Mouse (Mus musculus) forebrain, embryonic 12.5 days (tissue): ENCODE results near the gene Gm20696. TPM values are rescaled to one million over a fixed set of nuclear protein-coding genes. Genes with fewer than 3 reads are reported as not detected.

Source experiments
- ATAC-seq: fragments of 200-750 bp; cut with Nextera tagmentation; 2 replicates; pipeline ENCODE4 v1.8.0; 2017; ENCODE audit warnings: moderate TSS enrichment; ENCODE audit not compliant: low FRiP score
- H3K27ac ChIP-seq: fragments of 300-500 bp; sonication (generic); 2 replicates; pipeline ENCODE4 v1.5.1; 2016; ENCODE audit warnings: mild to moderate bottlenecking
- H3K27me3 ChIP-seq: fragments of 300-500 bp; sonication (generic); 2 replicates; pipeline ENCODE4 v1.6.1; 2016; ENCODE audit warnings: mild to moderate bottlenecking
- H3K36me3 ChIP-seq: fragments of 300-500 bp; sonication (generic); replicated peaks from 2 replicates; pipeline ENCODE4 v1.6.1; 2016; ENCODE audit warnings: mild to moderate bottlenecking
- H3K4me1 ChIP-seq: fragments of 300-500 bp; sonication (generic); 2 replicates; pipeline ENCODE4 v1.6.1; 2016
- H3K4me2 ChIP-seq: fragments of 300-500 bp; sonication (generic); 2 replicates; pipeline ENCODE4 v1.6.1; 2016; ENCODE audit warnings: mild to moderate bottlenecking, moderate library complexity
- H3K4me3 ChIP-seq: fragments of 300-500 bp; sonication (generic); replicated peaks from 2 replicates; pipeline ENCODE4 v1.5.1; 2016; ENCODE audit warnings: mild to moderate bottlenecking
- H3K9ac ChIP-seq: fragments of 300-500 bp; sonication (generic); 2 replicates; pipeline ENCODE4 v1.6.1; 2016; ENCODE audit warnings: mild to moderate bottlenecking
- H3K9me3 ChIP-seq: fragments of 300-500 bp; sonication (generic); 2 replicates; pipeline ENCODE4 v1.6.1; 2016
- WGBS: fragments of 180-500 bp; shearing (Covaris S2); methylation state at CpG from one replicate; pipeline ENCODE4 v1.1.7; 2016; 5-methylcytosine and 5-hydroxymethylcytosine counted together
- polyA plus RNA-seq: library from polyadenylated mRNA; unstranded; fragments of >200 nt; fragmentation: Nextera tagmentation; extraction: Ambion mirVana; gene quantifications from 2 replicates; pipeline ENCODE4 v1.2.1, GENCODE M21; 2016

Gene Gm20696
- polyA plus RNA-seq, 1 experiment from 2014 or later: 6.0 TPM

- H3K27ac ChIP-seq: no peak overlapping the region
- ATAC-seq: no peak
- WGBS: 88% methylated on average over 8 of the region's 8 CpGs
- no peak overlapping the region for H3K4me3 ChIP-seq
- H3K9ac ChIP-seq: no peak overlapping the region
- no peaks in the 10 kb centered on the region for H3K9me3 ChIP-seq
- no peak overlapping the region for H3K4me2 ChIP-seq
- no peaks in the 10 kb centered on the region for H3K36me3 ChIP-seq
- H3K4me1 ChIP-seq: no peaks in the 10 kb centered on the region
- H3K27me3 ChIP-seq: no peaks in the 10 kb centered on the region
These were observed 418.2 kb downstream of the Gm20696 start for GRCm38 (mm10) chr6:99248396-99248795.

- no peaks in the 10 kb centered on the region for H3K36me3 ChIP-seq
- H3K4me3 ChIP-seq: no peak overlapping the region
- 94% methylated on average over 10 of the region's 10 CpGs for WGBS
- no peaks in the 10 kb centered on the region for H3K9me3 ChIP-seq
- H3K4me1 ChIP-seq: no peaks in the 10 kb centered on the region
- H3K9ac ChIP-seq: no peak overlapping the region
- H3K27me3 ChIP-seq: no peaks in the 10 kb centered on the region
- ATAC-seq: no peak
- no peak overlapping the region for H3K4me2 ChIP-seq
- H3K27ac ChIP-seq: no peak overlapping the region
These were observed 424.8 kb downstream of the Gm20696 start for GRCm38 (mm10) chr6:99241625-99242395.

GRCm38 (mm10) chr6:99240764-99241163, 425.8 kb downstream of the Gm20696 start:
- Histone ChIP-seq H3K36me3 (no peaks in the 10 kb centered on the region), H3K9ac (no peak overlapping the region), H3K27ac (no peak overlapping the region), H3K4me2 (no peak overlapping the region), H3K9me3 (no peaks in the 10 kb centered on the region), H3K27me3 (no peaks in the 10 kb centered on the region), H3K4me3 (no peak overlapping the region), H3K4me1 (no peaks in the 10 kb centered on the region)
- ATAC-seq: no peak

- no peaks in the 10 kb centered on the region for H3K9me3 ChIP-seq
- WGBS: 83% methylated on average over 8 of the region's 8 CpGs
- ATAC-seq: no peak
- no peak overlapping the region for H3K27ac ChIP-seq
- H3K36me3 ChIP-seq: no peaks in the 10 kb centered on the region
- no peak overlapping the region for H3K9ac ChIP-seq
- no peak overlapping the region for H3K4me2 ChIP-seq
- no peaks in the 10 kb centered on the region for H3K27me3 ChIP-seq
- H3K4me3 ChIP-seq: no peak overlapping the region
- peaks cover 8% of the 10 kb centered on the region for H3K4me1 ChIP-seq
These were observed 431.0 kb downstream of the Gm20696 start for GRCm38 (mm10) chr6:99235588-99235987.

DNA sequence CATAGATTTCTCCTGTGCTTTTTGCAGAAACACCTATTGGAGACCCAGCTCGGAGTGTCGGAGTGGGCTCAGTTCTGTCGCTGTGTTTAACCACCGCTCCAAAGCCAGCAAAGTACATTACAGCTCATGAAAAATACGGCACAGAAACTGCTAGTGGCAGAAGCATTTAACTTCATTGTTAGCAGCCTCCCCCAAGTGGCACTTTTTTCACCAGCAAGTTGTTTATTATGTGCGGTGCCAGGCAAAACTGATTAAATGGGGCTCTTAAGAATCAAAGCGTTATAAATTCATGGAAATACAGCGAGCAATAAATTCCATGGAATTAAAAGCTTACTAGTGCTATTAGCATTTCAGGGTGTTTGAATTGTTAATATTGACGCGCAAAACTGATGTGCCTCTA, 433.2 kb downstream of the Gm20696 start:
- WGBS: 77% methylated on average over 10 of the region's 10 CpGs
- no peaks in the 10 kb centered on the region for H3K9me3 ChIP-seq

DNA sequence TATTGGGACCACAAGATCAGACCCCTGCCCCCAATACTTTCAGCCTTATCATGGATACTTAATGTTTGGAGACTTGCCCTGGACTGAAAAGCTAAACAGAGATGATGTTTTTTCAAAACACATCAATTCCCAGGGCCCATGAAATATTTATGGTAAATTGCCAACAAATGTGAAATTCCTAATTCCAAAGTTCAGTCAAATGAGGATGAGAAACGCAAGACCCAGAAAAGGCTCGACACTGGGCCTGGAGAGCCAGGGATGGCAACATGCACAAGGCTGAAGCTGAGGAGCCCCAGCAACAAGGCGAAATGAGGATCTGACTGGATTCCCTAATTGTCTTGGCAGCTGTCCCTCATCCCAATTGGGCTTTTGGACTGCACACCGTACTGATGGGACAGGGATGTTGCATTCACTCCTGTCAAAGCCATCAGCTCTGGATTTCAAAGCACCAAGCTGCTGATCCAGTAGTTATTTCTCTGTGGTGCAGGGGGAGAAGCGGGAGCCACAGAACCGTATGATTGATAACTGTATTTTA, 438.2 kb downstream of the Gm20696 start:
- 88% methylated on average over 6 of the region's 6 CpGs for WGBS
- Histone ChIP-seq H3K9ac (no peak overlapping the region), H3K36me3 (no peaks in the 10 kb centered on the region), H3K27me3 (no peaks in the 10 kb centered on the region), H3K4me3 (no peak overlapping the region), H3K27ac (no peak overlapping the region), H3K9me3 (no peaks in the 10 kb centered on the region), H3K4me1 (peaks cover 3% of the 10 kb centered on the region), H3K4me2 (no peak overlapping the region)
- no peak for ATAC-seq

More for the DNA sequence above, 433.2 kb downstream of the Gm20696 start:
- no peak overlapping the region for H3K9ac ChIP-seq
- H3K27me3 ChIP-seq: no peaks in the 10 kb centered on the region
- no peak for ATAC-seq
- peaks cover 8% of the 10 kb centered on the region for H3K4me1 ChIP-seq
- H3K4me2 ChIP-seq: no peak overlapping the region
- H3K36me3 ChIP-seq: no peaks in the 10 kb centered on the region
- no peak overlapping the region for H3K4me3 ChIP-seq
- no peak overlapping the region for H3K27ac ChIP-seq

- Histone ChIP-seq H3K36me3 (no peaks in the 10 kb centered on the region), H3K27ac (no peak overlapping the region), H3K9me3 (no peaks in the 10 kb centered on the region), H3K4me3 (no peak overlapping the region), H3K9ac (no peak overlapping the region), H3K27me3 (no peaks in the 10 kb centered on the region), H3K4me2 (no peak overlapping the region), H3K4me1 (peaks cover 10% of the 10 kb centered on the region)
- no peak for ATAC-seq
- WGBS: 88% methylated on average over 5 of the region's 5 CpGs
These were observed 445.4 kb downstream of the Gm20696 start for GRCm38 (mm10) chr6:99221147-99221546.

- Histone ChIP-seq H3K4me3 (no peak overlapping the region), H3K9me3 (no peaks in the 10 kb centered on the region), H3K27me3 (no peaks in the 10 kb centered on the region), H3K9ac (no peak overlapping the region), H3K36me3 (no peaks in the 10 kb centered on the region), H3K4me2 (no peak overlapping the region), H3K4me1 (peaks cover 10% of the 10 kb centered on the region), H3K27ac (no peak overlapping the region)
- 95% methylated on average over 3 of the region's 3 CpGs for WGBS
- ATAC-seq: no peak
These were observed 446.1 kb downstream of the Gm20696 start for GRCm38 (mm10) chr6:99220472-99220871.

- 74% methylated on average over 2 of the region's 2 CpGs for WGBS
- Histone ChIP-seq H3K27me3 (no peaks in the 10 kb centered on the region), H3K27ac (no peak overlapping the region), H3K36me3 (no peaks in the 10 kb centered on the region), H3K4me3 (no peak overlapping the region), H3K9me3 (no peaks in the 10 kb centered on the region), H3K9ac (no peak overlapping the region), H3K4me2 (no peak overlapping the region), H3K4me1 (peaks cover 10% of the 10 kb centered on the region)
- no peak for ATAC-seq
These were observed 448.8 kb downstream of the Gm20696 start for GRCm38 (mm10) chr6:99217846-99218245.

GRCm38 (mm10) chr6:99217155-99217554, 449.4 kb downstream of the Gm20696 start:
- Histone ChIP-seq H3K4me3 (no peak overlapping the region), H3K36me3 (no peaks in the 10 kb centered on the region), H3K9me3 (no peaks in the 10 kb centered on the region), H3K4me2 (no peak overlapping the region), H3K9ac (no peak overlapping the region), H3K4me1 (peaks cover 12% of the 10 kb centered on the region), H3K27me3 (no peaks in the 10 kb centered on the region), H3K27ac (no peak overlapping the region)
- 83% methylated on average over 7 of the region's 7 CpGs for WGBS
- 0 out of 2 replicates have a peak, but pooled peaks have one; percentile 20 for ATAC-seq

GRCm38 (mm10) chr6:99212461-99212860, 454.1 kb downstream of the Gm20696 start:
- H3K36me3 ChIP-seq: no peaks in the 10 kb centered on the region
- peaks cover 4% of the 10 kb centered on the region; the same call in 1 of the 2 replicates for H3K27me3 ChIP-seq
- no peak overlapping the region for H3K9ac ChIP-seq
- no peak overlapping the region for H3K4me3 ChIP-seq
- no peak for ATAC-seq
- H3K27ac ChIP-seq: no peak overlapping the region
- H3K4me1 ChIP-seq: peaks cover 18% of the 10 kb centered on the region
- H3K4me2 ChIP-seq: no peak overlapping the region
- 87% methylated on average over 4 of the region's 4 CpGs for WGBS
- H3K9me3 ChIP-seq: no peaks in the 10 kb centered on the region

- Histone ChIP-seq H3K4me1 (peaks cover 17% of the 10 kb centered on the region), H3K4me2 (no peak overlapping the region), H3K9ac (no peak overlapping the region), H3K9me3 (no peaks in the 10 kb centered on the region), H3K27me3 (peaks cover 4% of the 10 kb centered on the region; the same call in 1 of the 2 replicates), H3K36me3 (no peaks in the 10 kb centered on the region), H3K27ac (no peak overlapping the region), H3K4me3 (no peak overlapping the region)
- ATAC-seq: no peak
- 82% methylated on average over 5 of the region's 5 CpGs for WGBS
These were observed 454.8 kb downstream of the Gm20696 start for GRCm38 (mm10) chr6:99211663-99212333.
